ENCODE assay signal across 17 mouse cellular contexts in genomic region chr17:73343632-73344390, GRCm38 (mm10). TPM values are rescaled to one million over a fixed set of nuclear protein-coding genes. Genes with fewer than 3 reads are reported as not detected.
A peak's percentile ranks its signal among the peaks of the same experiment; 100 is the strongest.
DNase-seq lines count a peak whose midpoint lies in the region; ATAC-seq and TF ChIP-seq lines count a peak whose summit lies in the region.
"Had no signal": no experiment of that assay in that cellular context is flagged by ENCODE, and none has a peak within 500 bp of the region (broad histone marks: within the 10 kb centered on the region; RNA-seq: fewer than 3 reads in every experiment).

No protein-coding gene starts in this region.

- ATAC-seq in hindbrain, postnatal 0 days, result peak; percentile 57; the same call in 1 of the 2 replicates
- no peak for ATAC-seq in hindbrain, embryonic 16.5 days
- no peak for ATAC-seq in Patski
- ATAC-seq: activated CD4-positive, CD25-positive, alpha-beta regulatory T cell, adult 4 months; forebrain, embryonic 14.5 days had no signal

- CTCF ChIA-PET in Patski (lab: Charles Lee), result interaction anchor here (0.6 kb wide), 1 partner anchor 60 kb away, joined by 3 read pairs; no protein-coding TSS in a partner anchor

- H3K4me1 ChIP-seq in hindbrain, postnatal 0 days (ENCODE audit: insufficient read depth, low read length), result peaks cover 3% of the 10 kb centered on the region; the same call in 1 of the 2 replicates
- H3K4me1 ChIP-seq in hindbrain, embryonic 16.5 days (ENCODE audit: control insufficient read depth, insufficient read depth, low read depth, low read length), result peaks cover 4% of the 10 kb centered on the region
- no peaks in the 10 kb centered on the region for H3K4me1 ChIP-seq in spleen, adult 2 months (ENCODE audit: control insufficient read depth, insufficient read depth, insufficient read length)

- no peak overlapping the region for H3K27ac ChIP-seq in hindbrain, postnatal 0 days
- no peak overlapping the region for H3K27ac ChIP-seq in hindbrain, embryonic 16.5 days (ENCODE audit: low read depth, low read length)
- H3K27ac ChIP-seq in spleen, adult 2 months (ENCODE audit: insufficient read depth, low read length), result no peak overlapping the region
- H3K27ac ChIP-seq: limb, embryonic 12.5 days had no signal

- 78% methylated on average over 6 of the region's 6 CpGs for WGBS in hindbrain, postnatal 0 days
- WGBS in hindbrain, embryonic 16.5 days, result 83% methylated on average over 6 of the region's 6 CpGs
- 82% methylated on average over 6 of the region's 6 CpGs for WGBS in spleen, adult 2 months

- in situ Hi-C loops in Patski (cut with MboI; ENCODE audit: low pct_unique_long_range_greater_than_20kb), result no loop called here

- no peak overlapping the region for H3K4me3 ChIP-seq in hindbrain, postnatal 0 days (ENCODE audit: low read length)
- no peak overlapping the region for H3K4me3 ChIP-seq in hindbrain, embryonic 16.5 days (ENCODE audit: low read length)
- no peak overlapping the region for H3K4me3 ChIP-seq in spleen, adult 2 months (ENCODE audit: extremely low read depth, insufficient read depth, insufficient read length)
- H3K4me3 ChIP-seq: limb, embryonic 12.5 days had no signal

- H3K27me3 ChIP-seq in hindbrain, postnatal 0 days (ENCODE audit: insufficient read depth, low read length), result no peaks in the 10 kb centered on the region
- no peaks in the 10 kb centered on the region for H3K27me3 ChIP-seq in hindbrain, embryonic 16.5 days (replicated peaks; ENCODE audit: control insufficient read depth, insufficient read depth, low read length)
- no peaks in the 10 kb centered on the region for H3K27me3 ChIP-seq in spleen, adult 2 months (ENCODE audit: control insufficient read depth, insufficient read depth, low read length)
- H3K27me3 ChIP-seq in Patski, result no peaks in the 10 kb centered on the region
- no peaks in the 10 kb centered on the region for H3K27me3 ChIP-seq in splenic B cell, adult 2 months (ENCODE audit: control insufficient read depth, insufficient read depth, low read length, poor library complexity, severe bottlenecking)

- peak; percentile 47; the same call in 1 of the 2 replicates for TF ChIP-seq CTCF in hindbrain, postnatal 0 days (IDR thresholded peaks at IDR 0.05; ENCODE audit: low read depth)
- peak; percentile 6; the same call in 1 of the 2 replicates for TF ChIP-seq CTCF in spleen, adult 2 months (IDR thresholded peaks at IDR 0.05; ENCODE audit: extremely low read depth, insufficient read depth, insufficient read length, insufficient replicate concordance)
- peak; percentile 61 for TF ChIP-seq CTCF in Patski (IDR thresholded peaks at IDR 0.05)

- TF ChIP-seq POLR2A in spleen, adult 2 months (IDR thresholded peaks at IDR 0.05; ENCODE audit: low read depth, low read length), result no peak

- no peaks in the 10 kb centered on the region for H3K9me3 ChIP-seq in hindbrain, postnatal 0 days (ENCODE audit: low read length)
- H3K9me3 ChIP-seq in hindbrain, embryonic 16.5 days (ENCODE audit: control insufficient read depth, low read length), result no peaks in the 10 kb centered on the region
- H3K9me3 ChIP-seq: limb, embryonic 12.5 days had no signal

- no peaks in the 10 kb centered on the region for H3K36me3 ChIP-seq in hindbrain, postnatal 0 days (ENCODE audit: insufficient read depth, low read length)
- no peaks in the 10 kb centered on the region for H3K36me3 ChIP-seq in hindbrain, embryonic 16.5 days (ENCODE audit: control insufficient read depth, insufficient read depth, low read length)
- no peaks in the 10 kb centered on the region for H3K36me3 ChIP-seq in spleen, adult 2 months (ENCODE audit: control insufficient read depth, insufficient read depth, low read length)
- H3K36me3 ChIP-seq in splenic B cell, adult 2 months (ENCODE audit: control insufficient read depth, insufficient read depth, low read length, poor library complexity, severe bottlenecking), result no peaks in the 10 kb centered on the region
- H3K36me3 ChIP-seq: limb, embryonic 12.5 days had no signal

- DNase-seq in hindbrain, postnatal 0 days (ENCODE audit: low spot score), result no peak
- DNase-seq in spleen, adult 2 months (ENCODE audit: low read depth in 1 of 2, low spot score in 2 of 2), result no peak
- DNase-seq in spleen, adult 18-20 months, result no peak
- no peak for DNase-seq in Patski (ENCODE audit: low read depth, low spot score)
- DNase-seq in splenic B cell, adult 2 months (ENCODE audit: low read depth, low spot score), result peak; percentile 17
- no peak for DNase-seq in testis, postnatal 10 days (ENCODE audit: low spot score)
- DNase-seq in gastrocnemius, adult 18-20 months (ENCODE audit: low spot score), result no peak
- DNase-seq: cerebellum, adult 9-11 months; gastrocnemius, postnatal 36 days; heart, postnatal 14 days; kidney, postnatal 14 days; lung, embryonic 14.5 days had no signal

- POLR2A ChIA-PET in Patski (lab: Charles Lee), result interaction anchor here (1.2 kb wide), 1 partner anchor 12 kb away, joined by 5 read pairs; no protein-coding TSS in a partner anchor

- no peak overlapping the region for H3K9ac ChIP-seq in hindbrain, postnatal 0 days (replicated peaks; ENCODE audit: low read length)
- H3K9ac ChIP-seq in hindbrain, embryonic 16.5 days (ENCODE audit: low read depth, low read length), result no peak overlapping the region
- H3K9ac ChIP-seq: limb, embryonic 12.5 days; lung, embryonic 14.5 days had no signal

- H3K4me2 ChIP-seq in hindbrain, postnatal 0 days (ENCODE audit: low read depth, low read length), result no peak overlapping the region
- H3K4me2 ChIP-seq in hindbrain, embryonic 16.5 days (ENCODE audit: low read length), result no peak overlapping the region
- H3K4me2 ChIP-seq: limb, embryonic 12.5 days; lung, embryonic 14.5 days had no signal

RNA-seq across cellular contexts. Expression of gene Capn13, which starts 56.9 kb away (rescaled TPM):
- total RNA-seq in hindbrain, postnatal 0 days (2014; rRNA removed), result 0.10 TPM in 1 of 2 replicates, not detected in the other
- polyA plus RNA-seq in hindbrain, postnatal 0 days (2015; fragmentation: Nextera tagmentation; extraction: Ambion mirVana), result 0.23 and 0.24 TPM in 2 replicates
- 0.10 and 0.11 TPM in 2 replicates for polyA plus RNA-seq in hindbrain, embryonic 16.5 days (2015; fragmentation: Nextera tagmentation; extraction: Ambion mirVana)
- not detected in 2 replicates for polyA plus RNA-seq in spleen, adult 2 months (2012; rRNA removed)
- polyA plus RNA-seq in Patski (2021), result not detected
- total RNA-seq in gastrocnemius, adult 18-20 months (2021), result not detected
- total RNA-seq: gastrocnemius, postnatal 36 days; heart, postnatal 14 days; layer of hippocampus, postnatal 25 days had no signal
- polyA plus RNA-seq: activated CD4-positive, CD25-positive, alpha-beta regulatory T cell, adult 4 months; forebrain, embryonic 14.5 days; limb, embryonic 12.5 days; lung, embryonic 14.5 days had no signal

Comparison
In these comparisons a context has a peak if more than half of its experiments do, and no peak if none do; other contexts are left out.
1. CTCF ChIP-seq: peak in every context shown above with its lines; median percentile 61 in Patski; 47 in hindbrain, postnatal 0 days; 6 in spleen, adult 2 months.